Mouse (Mus musculus) heart, adult 11 months (tissue): ENCODE results near the gene Satb2.
"Not testable (repeated sequence)": the region's sequence is repeated elsewhere in the genome, so short reads cannot be mapped to it uniquely, and the experiment has no call there.

Experiments used
- DNase-seq: peaks from one replicate; pipeline ENCODE4 v3.0.0; 2022

Satb2 gene

GRCm38 (mm10) chr1:56832738-56833137 is 145.7 kb downstream of the Satb2 start:
- peak; percentile 86 for DNase-seq

GRCm38 (mm10) chr1:56822735-56823134 is 155.7 kb downstream of the Satb2 start:
- no peak for DNase-seq

- peak; percentile 14 for DNase-seq
Observed at GRCm38 (mm10) chr1:56822025-56822424, 156.4 kb downstream of the Satb2 start.

GRCm38 (mm10) chr1:56813506-56813905 is 164.9 kb downstream of the Satb2 start:
- DNase-seq, result no peak

- DNase-seq, result no peak
Observed at GRCm38 (mm10) chr1:56812961-56813360, 165.5 kb downstream of the Satb2 start.

GRCm38 (mm10) chr1:56811486-56811885 is 167.0 kb downstream of the Satb2 start:
- no peak for DNase-seq

GRCm38 (mm10) chr1:56806006-56806405 is 172.4 kb downstream of the Satb2 start:
- DNase-seq, result no peak

- DNase-seq, result peak; percentile 13
Observed at GRCm38 (mm10) chr1:56800611-56801010, 177.8 kb downstream of the Satb2 start.

- DNase-seq, result peak; percentile 75
Observed at GRCm38 (mm10) chr1:56795016-56795608, 183.3 kb downstream of the Satb2 start.

GRCm38 (mm10) chr1:56789641-56790040 is 188.8 kb downstream of the Satb2 start:
- DNase-seq, result peak; percentile 80

- not testable (repeated sequence) for DNase-seq
Observed at GRCm38 (mm10) chr1:56782139-56782538, 196.3 kb downstream of the Satb2 start.

GRCm38 (mm10) chr1:56764205-56764604 is 214.2 kb downstream of the Satb2 start:
- DNase-seq, result no peak

- DNase-seq, result no peak
Observed at GRCm38 (mm10) chr1:56761512-56761911, 216.9 kb downstream of the Satb2 start.

- no peak for DNase-seq
Observed at GRCm38 (mm10) chr1:56753283-56753682, 225.2 kb downstream of the Satb2 start.

GRCm38 (mm10) chr1:56750693-56751092 is 227.8 kb downstream of the Satb2 start:
- DNase-seq, result no peak

- peak; percentile 71 for DNase-seq
Observed at GRCm38 (mm10) chr1:56749629-56750311, 228.7 kb downstream of the Satb2 start.

GRCm38 (mm10) chr1:56748876-56749493 is 229.5 kb downstream of the Satb2 start:
- peak; percentile 48 for DNase-seq
